Mouse (Mus musculus): Measurements from ENCODE around the gene Serpini1.

DNA sequence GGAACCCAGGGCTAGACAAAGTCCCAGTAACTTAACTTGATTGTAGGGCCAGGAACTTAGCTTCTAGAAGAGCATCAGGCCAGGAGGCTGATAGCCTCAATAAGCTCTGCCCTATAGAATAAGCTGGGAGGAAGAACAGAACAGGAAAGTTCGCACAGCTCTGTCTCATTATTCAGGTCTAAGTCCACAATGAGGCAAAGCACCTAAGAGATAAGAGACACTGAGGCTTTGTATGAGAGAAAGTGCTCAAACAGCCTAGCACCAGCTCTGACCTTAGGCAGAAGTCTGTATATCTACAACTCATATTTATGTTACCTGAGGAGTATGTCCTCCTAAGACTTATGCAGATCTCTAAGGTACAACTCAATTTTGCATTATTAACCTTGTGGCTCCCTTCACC lies 34.8 kb upstream of the Serpini1 start:
- no peak for TF ChIP-seq CTCF (IDR thresholded peaks at IDR 0.05)
- no peak for TF ChIP-seq EP300 (IDR thresholded peaks at IDR 0.05)

Measured in lung, postnatal 0 days (tissue).